Mouse (Mus musculus): ENCODE data around the gene Nudt22.
"Not testable (repeated sequence)": the region's sequence is repeated elsewhere in the genome, so short reads cannot be mapped to it uniquely, and the experiment has no call there.

Nudt22 gene

GRCm38 (mm10) chr19:6994489-6994888 lies 1.4 kb downstream of the Nudt22 start:
- DNase-seq: peak; percentile 2

- DNase-seq: peak; percentile 3
Observed at GRCm38 (mm10) chr19:6994002-6994401, 1.9 kb downstream of the Nudt22 start.

DNA sequence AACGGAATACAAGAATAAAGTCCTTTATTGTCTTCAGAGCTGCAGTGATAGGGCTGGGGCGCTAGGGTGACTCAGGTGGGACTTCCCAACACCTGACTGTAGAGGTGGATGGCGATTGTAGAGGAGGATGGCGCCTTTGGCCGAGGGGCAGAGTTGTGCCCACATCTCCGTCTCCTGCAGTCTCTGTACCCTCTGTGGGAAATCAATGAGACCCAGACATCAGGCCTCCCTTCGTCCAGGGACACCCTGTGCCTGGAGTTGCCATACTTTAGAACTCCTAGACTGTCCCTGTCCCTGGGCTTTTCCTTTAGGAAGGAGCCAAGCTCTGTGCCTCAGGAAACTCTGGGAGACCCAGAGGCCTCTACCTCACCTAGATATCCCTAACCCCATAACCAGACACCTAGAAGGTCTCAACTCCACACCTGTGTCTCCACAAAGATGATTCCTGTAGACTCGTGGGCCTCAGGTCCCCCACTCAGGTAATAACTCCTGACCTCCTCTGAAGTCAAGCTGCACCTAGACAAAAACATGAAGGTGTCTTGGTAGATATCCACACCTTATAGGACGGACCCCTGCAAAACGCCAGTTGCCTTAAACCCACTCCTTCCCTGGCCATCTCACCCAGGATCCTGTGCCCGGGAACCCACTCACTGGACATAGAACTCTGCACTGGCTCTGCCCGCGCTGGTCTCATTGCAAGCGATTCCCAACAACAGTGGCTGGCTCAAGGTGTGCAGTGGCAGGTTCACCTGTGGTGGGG lies 2.7 kb downstream of the Nudt22 start:
- DNase-seq: no peak

GRCm38 (mm10) chr19:6992011-6992858 lies 3.7 kb downstream of the Nudt22 start, which contains the start of gene Dnajc4:
Gene Dnajc4 (minus strand): TSS chr19:6992572.
- DNase-seq: peak; percentile 98

GRCm38 (mm10) chr19:6991166-6991565 lies 4.8 kb downstream of the Nudt22 start:
- DNase-seq: not testable (repeated sequence)

DNA sequence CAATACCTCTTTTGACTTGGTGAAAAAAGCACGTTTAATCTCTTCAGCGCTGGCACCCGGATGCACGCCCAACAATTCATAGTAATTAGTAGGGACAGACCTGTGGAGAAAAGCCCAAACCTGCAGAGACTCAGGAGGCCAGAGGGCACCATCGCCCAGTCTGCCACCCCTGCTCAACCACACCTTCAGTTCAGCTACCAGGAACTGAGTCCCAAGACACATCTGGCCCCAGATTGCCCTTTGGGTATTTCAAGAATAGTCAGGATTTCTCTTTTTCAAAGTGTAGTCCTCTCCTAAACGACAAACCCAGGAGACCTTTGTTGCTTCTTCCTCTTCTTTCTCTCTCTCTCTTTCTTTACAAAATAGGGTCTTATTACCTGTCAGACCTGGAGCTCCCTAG lies 5.2 kb downstream of the Nudt22 start:
- no peak for DNase-seq

GRCm38 (mm10) chr19:6989251-6989650 lies 6.7 kb downstream of the Nudt22 start:
- no peak for DNase-seq

DNA sequence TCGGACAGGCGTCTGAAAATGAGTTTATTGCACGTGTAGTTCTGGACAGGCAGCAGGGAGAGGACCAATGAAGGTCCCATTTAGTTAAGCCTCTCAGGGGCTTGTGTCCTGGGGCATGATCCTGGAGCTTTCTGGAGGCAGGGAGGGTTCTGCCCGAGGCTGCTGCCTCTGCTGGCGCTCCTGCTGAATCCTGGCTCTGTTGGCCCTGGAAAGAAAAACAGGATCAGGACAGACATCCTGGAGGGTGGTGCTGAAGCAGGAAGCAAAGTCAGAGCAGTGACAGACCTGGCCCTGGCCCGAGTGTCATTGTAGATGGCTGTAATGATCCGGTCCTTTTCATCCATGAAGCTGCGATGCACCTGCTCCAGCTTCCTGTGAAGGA lies 8.0 kb downstream of the Nudt22 start:
- DNase-seq: no peak

DNA sequence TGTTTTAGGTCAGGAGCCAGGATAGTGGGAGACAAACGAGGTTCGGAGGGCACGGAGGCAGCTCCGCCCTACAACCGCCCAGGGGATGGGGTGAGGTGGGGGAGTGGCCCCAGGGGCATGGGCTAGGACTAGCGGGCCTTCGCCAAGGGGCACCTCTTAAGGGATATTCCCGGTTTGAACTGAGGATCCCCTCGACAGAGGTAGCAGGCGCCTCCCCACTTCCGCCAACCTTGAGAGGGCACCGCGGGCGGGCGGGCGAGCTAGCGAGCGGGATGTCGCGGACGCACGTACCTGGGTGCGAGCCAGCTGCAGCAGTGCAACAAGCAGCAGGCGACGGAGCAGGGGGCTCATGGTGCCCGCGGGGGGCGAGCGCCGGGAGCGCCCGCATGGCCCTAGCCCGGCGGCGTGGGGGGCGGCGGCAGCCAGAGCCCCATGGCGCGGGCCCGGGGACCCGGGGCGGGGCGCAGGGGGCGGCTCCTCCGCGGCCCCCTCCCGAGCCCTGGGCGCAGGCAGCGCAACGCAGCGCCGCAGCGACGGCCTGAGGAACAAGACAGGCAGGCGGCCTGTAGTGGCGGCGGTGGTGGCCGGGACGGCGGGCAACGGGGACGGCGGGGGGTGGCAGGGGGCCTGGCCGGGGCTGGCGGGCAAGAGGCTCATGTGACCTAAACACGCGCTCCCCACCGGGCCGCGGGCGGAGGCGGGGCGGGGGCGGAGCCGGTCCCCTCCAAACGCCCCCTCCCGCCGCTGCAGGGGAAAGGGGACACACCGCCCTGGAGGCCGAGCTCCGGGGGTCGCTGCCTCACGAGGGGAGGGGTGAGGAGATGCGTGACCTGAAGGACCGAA lies 8.6 kb downstream of the Nudt22 start, which contains the start of gene Vegfb:
Gene Vegfb (minus strand): TSS at position 591 of the 843 bp plus-strand sequence.
- DNase-seq: no peak

DNA sequence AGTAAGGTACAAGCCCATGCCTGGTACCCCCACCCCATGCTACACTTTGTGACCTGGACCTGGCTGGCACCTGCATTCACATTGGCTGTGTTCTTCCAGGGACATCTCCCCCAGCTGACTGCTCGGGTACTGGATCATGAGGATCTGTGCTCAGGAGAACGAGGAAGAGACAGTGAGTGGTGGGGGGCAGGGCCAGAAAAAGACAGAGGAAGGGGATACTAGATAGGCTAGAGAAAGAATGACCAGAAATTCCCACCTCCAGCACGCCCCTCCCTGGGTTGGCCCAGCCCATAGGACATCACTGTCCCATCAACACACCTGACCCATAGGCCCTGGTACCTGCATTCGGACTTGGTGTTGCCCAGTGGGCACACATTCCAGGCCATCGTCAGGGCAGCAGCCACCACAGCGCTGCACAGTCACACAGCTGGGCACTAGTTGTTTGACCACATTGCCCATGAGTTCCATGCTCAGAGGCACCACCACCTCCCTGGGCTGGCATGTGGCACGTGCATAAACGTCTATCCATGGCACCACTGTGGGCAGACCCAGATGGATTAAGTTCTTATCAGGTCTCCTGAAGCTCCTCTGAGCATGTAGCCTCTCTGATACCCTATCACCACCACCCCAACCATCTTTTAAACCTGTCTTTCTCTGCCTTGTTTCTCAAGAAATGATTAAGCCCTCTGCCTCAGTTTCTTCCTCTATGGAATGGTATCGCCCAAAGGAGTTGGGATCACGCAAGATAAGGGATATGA lies 9.8 kb downstream of the Nudt22 start:
- no peak for DNase-seq

DNA sequence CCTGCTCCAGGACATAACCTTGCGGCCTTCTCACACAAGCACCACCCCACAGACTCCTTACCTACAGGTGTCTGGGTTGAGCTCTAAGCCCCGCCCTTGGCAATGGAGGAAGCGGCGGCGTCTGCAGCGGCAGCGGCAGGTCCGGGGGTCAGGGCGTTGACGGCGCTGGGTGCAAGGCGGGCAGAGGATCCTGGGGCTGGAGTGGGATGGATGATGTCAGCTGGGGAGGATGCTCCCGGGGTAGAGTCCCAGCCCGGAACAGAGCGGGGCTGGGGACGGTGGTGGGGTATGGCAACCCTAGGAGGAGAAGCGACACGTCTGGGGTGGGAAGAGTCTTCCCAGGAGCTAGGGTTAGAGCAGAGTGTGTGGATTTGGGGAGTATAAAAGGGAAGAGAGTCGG lies 10.6 kb downstream of the Nudt22 start:
- DNase-seq: no peak

GRCm38 (mm10) chr19:6983621-6984020 lies 12.3 kb downstream of the Nudt22 start:
- DNase-seq: no peak

- no peak for DNase-seq
Observed at GRCm38 (mm10) chr19:6981465-6981864, 14.5 kb downstream of the Nudt22 start.

DNA sequence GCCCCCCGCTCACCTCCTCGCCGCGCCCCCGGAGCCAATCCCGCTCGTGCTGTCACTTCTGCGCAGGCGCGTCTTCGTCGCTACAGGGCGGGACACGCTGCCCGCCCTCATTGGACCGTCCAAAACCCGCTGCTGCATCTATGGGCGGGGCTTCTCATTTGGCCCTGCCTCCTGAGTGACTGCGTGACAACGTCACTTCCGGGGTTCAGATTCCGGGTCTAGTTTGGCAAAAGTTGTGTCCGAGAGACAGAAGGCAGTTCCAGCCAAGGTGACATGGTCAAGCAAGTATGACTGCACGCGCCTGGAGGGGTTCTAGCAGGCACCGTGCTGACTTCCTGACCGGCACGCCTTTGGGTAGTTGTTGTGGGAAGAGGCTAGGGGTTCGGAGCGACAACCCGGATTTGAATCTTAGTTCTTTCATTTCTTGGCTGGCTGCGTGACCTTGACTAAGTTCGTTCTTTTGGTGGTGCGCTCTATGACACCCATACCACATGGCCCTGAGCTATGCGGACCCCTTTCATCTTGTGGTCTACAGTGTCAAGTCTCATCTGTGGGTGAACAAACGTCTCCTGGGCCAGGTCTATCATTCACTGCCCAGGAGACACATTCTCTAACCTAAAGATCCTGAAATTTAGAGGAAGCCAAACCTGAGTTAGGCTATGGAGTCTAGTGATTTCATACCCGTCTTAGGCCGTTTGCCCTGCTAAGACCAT lies 15.4 kb downstream of the Nudt22 start, which contains the start of gene Fkbp2:
Gene Fkbp2 (minus strand): TSS at position 121 of the 713 bp plus-strand sequence.
- peak; percentile 99 for DNase-seq

DNA sequence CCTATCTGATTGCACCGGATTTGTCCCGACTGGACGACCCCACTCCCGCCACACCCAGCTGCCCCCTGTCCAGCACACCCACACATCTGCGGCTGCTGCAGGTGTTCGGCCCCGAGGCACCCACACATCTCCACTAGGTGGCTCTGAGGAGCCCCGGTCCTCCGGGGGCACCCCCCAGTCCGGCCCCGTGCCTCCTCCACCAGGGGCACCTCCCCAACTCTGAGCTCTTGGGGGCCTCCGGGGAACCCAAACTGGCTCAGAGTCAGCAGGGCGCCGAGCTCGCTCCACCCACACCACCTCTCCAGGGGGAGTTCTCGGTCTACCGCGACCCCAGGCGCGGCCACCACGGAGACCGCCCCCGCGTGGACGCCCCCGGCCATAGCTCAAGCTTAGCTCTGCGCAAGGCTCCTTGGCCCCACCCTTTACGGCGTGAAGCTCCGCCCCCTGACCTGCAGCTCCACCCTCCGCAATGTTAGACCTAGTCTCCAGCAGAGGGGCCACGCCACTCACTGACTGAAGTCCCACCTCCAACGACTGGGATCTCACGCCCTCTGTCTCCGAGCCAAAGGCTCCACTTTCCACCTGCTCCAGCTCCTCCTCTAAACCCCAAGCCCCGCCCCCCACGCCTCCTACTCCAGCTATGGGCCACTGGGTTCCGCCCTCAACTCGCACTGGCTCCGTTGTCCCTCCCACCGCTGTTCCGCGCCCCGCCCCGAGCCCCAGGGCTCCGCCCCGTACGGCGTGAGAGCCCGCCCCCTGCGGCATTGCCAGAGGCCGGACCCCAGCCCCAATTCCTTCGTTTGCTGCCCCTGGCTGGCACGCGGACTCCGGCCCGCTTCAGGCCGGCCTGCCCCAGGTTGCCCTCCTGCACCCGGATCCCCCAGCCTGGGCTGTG lies 16.2 kb downstream of the Nudt22 start:
- peak; percentile 100 for DNase-seq

- peak; percentile 78 for DNase-seq
Observed at GRCm38 (mm10) chr19:6979001-6979479, 16.9 kb downstream of the Nudt22 start.

GRCm38 (mm10) chr19:6978639-6978974 lies 17.3 kb downstream of the Nudt22 start:
- DNase-seq: no peak

DNA sequence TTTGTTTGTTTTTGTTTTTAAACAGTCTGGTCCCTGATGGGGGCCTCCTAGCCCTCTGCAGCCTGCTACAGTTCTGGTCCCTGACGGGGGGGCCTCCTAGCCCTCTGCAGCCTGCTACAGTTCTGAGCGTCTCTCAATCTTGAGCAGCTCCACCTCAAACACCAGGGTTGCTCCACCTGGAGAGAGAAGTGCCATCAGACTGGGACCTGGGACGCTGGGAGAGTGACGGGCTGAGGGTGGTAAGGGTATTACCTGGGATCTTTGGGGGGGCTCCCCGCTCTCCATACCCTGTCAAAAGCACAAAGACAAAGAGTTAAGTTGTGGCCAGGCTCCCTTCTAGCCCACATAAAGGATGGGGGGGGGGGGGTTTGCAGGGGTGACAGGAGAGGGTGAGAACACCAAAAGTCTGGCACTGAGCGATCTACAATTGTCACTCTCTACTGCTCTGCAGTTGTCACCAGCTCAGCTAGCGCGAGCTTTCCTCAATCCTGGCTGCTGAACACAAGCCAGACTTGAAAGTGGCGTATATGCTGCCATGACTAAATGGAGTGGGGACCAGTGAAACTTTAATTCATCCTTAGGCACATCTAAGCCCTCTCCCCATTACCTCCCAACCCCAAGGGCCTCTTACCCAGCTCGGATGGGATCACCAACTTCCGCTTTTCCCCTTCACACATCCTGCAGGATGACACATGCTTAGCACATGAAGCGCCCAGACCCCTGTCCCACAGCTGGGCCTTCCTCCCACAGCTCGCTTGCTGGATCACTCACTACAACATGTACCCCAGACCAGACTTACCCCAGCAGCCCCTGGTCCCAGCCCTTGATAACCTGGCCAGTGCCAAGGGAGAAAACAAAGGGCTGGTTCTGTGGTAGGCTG lies 17.9 kb downstream of the Nudt22 start:
- DNase-seq: no peak
